ENCODE assay signal across 7 mouse cellular contexts in genomic region chr19:10502571-10502970, GRCm38 (mm10). TPM values are rescaled to one million over a fixed set of nuclear protein-coding genes. Genes with fewer than 3 reads are reported as not detected.
A peak's percentile ranks its signal among the peaks of the same experiment; 100 is the strongest.
DNase-seq lines count a peak whose midpoint lies in the region; TF ChIP-seq lines count a peak whose summit lies in the region.

No protein-coding gene starts in this region.

- no peaks in the 10 kb centered on the region for H3K27me3 ChIP-seq in midbrain, embryonic 10.5 days (ENCODE audit: low read depth, poor library complexity, severe bottlenecking)
- H3K27me3 ChIP-seq in splenic B cell, adult 2 months (ENCODE audit: control insufficient read depth, insufficient read depth, low read length, poor library complexity, severe bottlenecking), result no peaks in the 10 kb centered on the region

- H3K27ac ChIP-seq in embryonic fibroblast, embryonic 13.5 days (ENCODE audit: insufficient read depth, low read length), result no peak overlapping the region
- H3K27ac ChIP-seq in midbrain, embryonic 10.5 days (replicated peaks), result no peak overlapping the region

- H3K4me1 ChIP-seq in embryonic fibroblast, embryonic 13.5 days (ENCODE audit: control insufficient read depth, insufficient read depth, low read length), result peaks cover 6% of the 10 kb centered on the region
- peaks cover 10% of the 10 kb centered on the region for H3K4me1 ChIP-seq in midbrain, embryonic 10.5 days

- H3K36me3 ChIP-seq in midbrain, embryonic 10.5 days, result peaks cover 69% of the 10 kb centered on the region
- H3K36me3 ChIP-seq in splenic B cell, adult 2 months (ENCODE audit: control insufficient read depth, insufficient read depth, low read length, poor library complexity, severe bottlenecking), result peaks cover 10% of the 10 kb centered on the region

- no peak overlapping the region for H3K4me3 ChIP-seq in embryonic fibroblast, embryonic 13.5 days (ENCODE audit: insufficient read depth, low read length)
- no peak overlapping the region for H3K4me3 ChIP-seq in midbrain, embryonic 10.5 days

- peak; percentile 20 for DNase-seq in ovary, postnatal 36 days (ENCODE audit: low spot score)
- no peak for DNase-seq in ovary, postnatal 10 days (ENCODE audit: low spot score)
- peak; percentile 43 for DNase-seq in T-cell, adult 2 months (ENCODE audit: low spot score)
- peak; percentile 50 for DNase-seq in kidney, postnatal 10 days
- DNase-seq in midbrain, embryonic 10.5 days (ENCODE audit: low spot score), result peak; percentile 61
- DNase-seq in splenic B cell, adult 2 months (ENCODE audit: low read depth, low spot score), result peak; percentile 73

- no peak for TF ChIP-seq POLR2A in embryonic fibroblast, embryonic 13.5 days (IDR thresholded peaks at IDR 0.05; ENCODE audit: low read depth, low read length)

- peak; percentile 87 for TF ChIP-seq CTCF in embryonic fibroblast, embryonic 13.5 days (IDR thresholded peaks at IDR 0.05; ENCODE audit: borderline replicate concordance, insufficient read depth, low read length)

- 10% methylated on average over 4 of the region's 4 CpGs for WGBS in midbrain, embryonic 10.5 days

- H3K9me3 ChIP-seq in midbrain, embryonic 10.5 days (replicated peaks), result no peaks in the 10 kb centered on the region

RNA-seq across cellular contexts. Expression of gene Ppp1r32, which starts 19.8 kb away (rescaled TPM):
- not detected in 2 replicates for polyA plus RNA-seq in embryonic fibroblast, embryonic 13.5 days (2011; ENCODE audit: insufficient read length, low read depth, missing spikeins)
- polyA plus RNA-seq in midbrain, embryonic 10.5 days (2016; fragmentation: Nextera tagmentation; extraction: Ambion mirVana), result 0.39 and 0.47 TPM in 2 replicates

RNA-seq across cellular contexts. Expression of gene Cpsf7, which starts 22.5 kb away (rescaled TPM):
- polyA plus RNA-seq in embryonic fibroblast, embryonic 13.5 days (2011; ENCODE audit: insufficient read length, low read depth, missing spikeins), result 50.6 and 70.6 TPM in 2 replicates
- 57.9 and 63.2 TPM in 2 replicates for polyA plus RNA-seq in midbrain, embryonic 10.5 days (2016; fragmentation: Nextera tagmentation; extraction: Ambion mirVana)

RNA-seq across cellular contexts. Expression of gene Sdhaf2, which starts 23.4 kb away (rescaled TPM):
- 53.1 and 66.4 TPM in 2 replicates for polyA plus RNA-seq in embryonic fibroblast, embryonic 13.5 days (2011; ENCODE audit: insufficient read length, low read depth, missing spikeins)
- 62.1 and 66.9 TPM in 2 replicates for polyA plus RNA-seq in midbrain, embryonic 10.5 days (2016; fragmentation: Nextera tagmentation; extraction: Ambion mirVana)

RNA-seq across cellular contexts. Expression of gene Lrrc10b, which starts 45.3 kb away (rescaled TPM):
- not detected in 2 replicates for polyA plus RNA-seq in embryonic fibroblast, embryonic 13.5 days (2011; ENCODE audit: insufficient read length, low read depth, missing spikeins)
- 0.70 and 1.4 TPM in 2 replicates for polyA plus RNA-seq in midbrain, embryonic 10.5 days (2016; fragmentation: Nextera tagmentation; extraction: Ambion mirVana)

RNA-seq across cellular contexts. Expression of gene Tmem216, which starts 53.5 kb away (rescaled TPM):
- 13.0 and 15.6 TPM in 2 replicates for polyA plus RNA-seq in embryonic fibroblast, embryonic 13.5 days (2011; ENCODE audit: insufficient read length, low read depth, missing spikeins)
- polyA plus RNA-seq in midbrain, embryonic 10.5 days (2016; fragmentation: Nextera tagmentation; extraction: Ambion mirVana), result 66.9 and 67.6 TPM in 2 replicates
